Mouse (Mus musculus): ENCODE data around the gene Mtch1. TPM values are rescaled to one million over a fixed set of nuclear protein-coding genes. Genes with fewer than 3 reads are reported as not detected.
"Not testable (repeated sequence)": the region's sequence is repeated elsewhere in the genome, so short reads cannot be mapped to it uniquely, and the experiment has no call there.

The Mtch1 gene
- polyA plus RNA-seq, 1 experiment from 2014 or later, result 517 TPM

GRCm38 (mm10) chr17:29355841-29356478 is 8.2 kb upstream of the Mtch1 start:
- Histone ChIP-seq H3K4me1 (ENCODE audit: control insufficient read depth, insufficient read depth, low read length) (peaks cover 18% of the 10 kb centered on the region; the same call in 1 of the 2 replicates), H3K9ac (replicated peaks; ENCODE audit: low read depth, low read length) (peak overlapping the region; percentile 35), H3K4me3 (ENCODE audit: low read depth, low read length) (peak overlapping the region; percentile 22; the same call in 1 of the 2 replicates), H3K9me3 (ENCODE audit: control insufficient read depth, low read length) (no peaks in the 10 kb centered on the region), H3K27ac (ENCODE audit: low read depth, low read length) (peak overlapping the region; percentile 95), H3K4me2 (ENCODE audit: low read depth, low read length) (peak overlapping the region; percentile 46), H3K36me3 (ENCODE audit: control insufficient read depth, insufficient read depth, low read length) (no peaks in the 10 kb centered on the region), H3K27me3 (ENCODE audit: control insufficient read depth, insufficient read depth, low read length) (no peaks in the 10 kb centered on the region)
- WGBS, result 7% methylated on average over 17 of the region's 17 CpGs
- peak; percentile 52; the same call in 1 of the 2 replicates for ATAC-seq (ENCODE audit: low read depth)

- Histone ChIP-seq H3K9me3 (ENCODE audit: control insufficient read depth, low read length) (no peaks in the 10 kb centered on the region), H3K4me1 (ENCODE audit: control insufficient read depth, insufficient read depth, low read length) (peaks cover 18% of the 10 kb centered on the region; the same call in 1 of the 2 replicates), H3K27ac (ENCODE audit: low read depth, low read length) (peak overlapping the region; percentile 95), H3K27me3 (ENCODE audit: control insufficient read depth, insufficient read depth, low read length) (no peaks in the 10 kb centered on the region), H3K4me2 (ENCODE audit: low read depth, low read length) (no peak overlapping the region), H3K4me3 (ENCODE audit: low read depth, low read length) (no peak overlapping the region), H3K9ac (replicated peaks; ENCODE audit: low read depth, low read length) (peak overlapping the region; percentile 35; the same call in 1 of the 2 replicates), H3K36me3 (ENCODE audit: control insufficient read depth, insufficient read depth, low read length) (no peaks in the 10 kb centered on the region)
- 7% methylated on average over 5 of the region's 5 CpGs for WGBS
- peak; percentile 59 for ATAC-seq (ENCODE audit: low read depth)
Measured at GRCm38 (mm10) chr17:29355461-29355840, 7.7 kb upstream of the Mtch1 start.

GRCm38 (mm10) chr17:29351056-29351455 is 3.3 kb upstream of the Mtch1 start:
- not testable (repeated sequence) for H3K9ac ChIP-seq (replicated peaks; ENCODE audit: low read depth, low read length); H3K4me2 ChIP-seq (ENCODE audit: low read depth, low read length); H3K27ac ChIP-seq (ENCODE audit: low read depth, low read length); ATAC-seq (ENCODE audit: low read depth); H3K4me3 ChIP-seq (ENCODE audit: low read depth, low read length); H3K9me3 ChIP-seq (ENCODE audit: control insufficient read depth, low read length); H3K36me3 ChIP-seq (ENCODE audit: control insufficient read depth, insufficient read depth, low read length); H3K27me3 ChIP-seq (ENCODE audit: control insufficient read depth, insufficient read depth, low read length)
- 75% methylated on average over 5 of the region's 5 CpGs for WGBS
- peaks cover 13% of the 10 kb centered on the region for H3K4me1 ChIP-seq (ENCODE audit: control insufficient read depth, insufficient read depth, low read length)

- H3K9ac ChIP-seq (replicated peaks; ENCODE audit: low read depth, low read length), result no peak overlapping the region
- H3K27ac ChIP-seq (ENCODE audit: low read depth, low read length), result no peak overlapping the region
- no peaks in the 10 kb centered on the region for H3K27me3 ChIP-seq (ENCODE audit: control insufficient read depth, insufficient read depth, low read length)
- no peak overlapping the region for H3K4me2 ChIP-seq (ENCODE audit: low read depth, low read length)
- peaks cover 12% of the 10 kb centered on the region for H3K4me1 ChIP-seq (ENCODE audit: control insufficient read depth, insufficient read depth, low read length)
- 75% methylated on average over 2 of the region's 2 CpGs for WGBS
- no peak overlapping the region for H3K4me3 ChIP-seq (ENCODE audit: low read depth, low read length)
- peaks cover under 1% of the 10 kb centered on the region; the same call in 1 of the 2 replicates for H3K36me3 ChIP-seq (ENCODE audit: control insufficient read depth, insufficient read depth, low read length)
- H3K9me3 ChIP-seq (ENCODE audit: control insufficient read depth, low read length), result no peaks in the 10 kb centered on the region
- ATAC-seq (ENCODE audit: low read depth), result no peak
Measured at GRCm38 (mm10) chr17:29348996-29349395, 1.3 kb upstream of the Mtch1 start.

- H3K9me3 ChIP-seq (ENCODE audit: control insufficient read depth, low read length), result no peaks in the 10 kb centered on the region
- H3K4me2 ChIP-seq (ENCODE audit: low read depth, low read length), result peak overlapping the region; percentile 61
- no peaks in the 10 kb centered on the region for H3K27me3 ChIP-seq (ENCODE audit: control insufficient read depth, insufficient read depth, low read length)
- H3K4me3 ChIP-seq (ENCODE audit: low read depth, low read length), result peak overlapping the region; percentile 84
- peaks cover 9% of the 10 kb centered on the region for H3K36me3 ChIP-seq (ENCODE audit: control insufficient read depth, insufficient read depth, low read length)
- peak; percentile 64 for ATAC-seq (ENCODE audit: low read depth)
- H3K27ac ChIP-seq (ENCODE audit: low read depth, low read length), result peak overlapping the region; percentile 92
- peaks cover 12% of the 10 kb centered on the region for H3K4me1 ChIP-seq (ENCODE audit: control insufficient read depth, insufficient read depth, low read length)
- WGBS, result under 1% methylated on average over 41 of the region's 45 CpGs
- peak overlapping the region; percentile 86 for H3K9ac ChIP-seq (replicated peaks; ENCODE audit: low read depth, low read length)
Measured at GRCm38 (mm10) chr17:29347126-29347644, 549 bp downstream of the Mtch1 start.

- H3K9me3 ChIP-seq (ENCODE audit: control insufficient read depth, low read length), result no peaks in the 10 kb centered on the region
- peak overlapping the region; percentile 61 for H3K4me2 ChIP-seq (ENCODE audit: low read depth, low read length)
- WGBS, result 3% methylated on average over 11 of the region's 11 CpGs
- ATAC-seq (ENCODE audit: low read depth), result no peak
- peak overlapping the region; percentile 86 for H3K9ac ChIP-seq (replicated peaks; ENCODE audit: low read depth, low read length)
- no peaks in the 10 kb centered on the region for H3K27me3 ChIP-seq (ENCODE audit: control insufficient read depth, insufficient read depth, low read length)
- H3K27ac ChIP-seq (ENCODE audit: low read depth, low read length), result peak overlapping the region; percentile 92
- H3K36me3 ChIP-seq (ENCODE audit: control insufficient read depth, insufficient read depth, low read length), result peaks cover 9% of the 10 kb centered on the region
- H3K4me3 ChIP-seq (ENCODE audit: low read depth, low read length), result peak overlapping the region; percentile 84
- H3K4me1 ChIP-seq (ENCODE audit: control insufficient read depth, insufficient read depth, low read length), result peaks cover 18% of the 10 kb centered on the region
Measured at GRCm38 (mm10) chr17:29346496-29347125, 1.1 kb downstream of the Mtch1 start.

GRCm38 (mm10) chr17:29345272-29345671 is 2.5 kb downstream of the Mtch1 start:
- Histone ChIP-seq H3K4me3 (ENCODE audit: low read depth, low read length) (no peak overlapping the region), H3K4me1 (ENCODE audit: control insufficient read depth, insufficient read depth, low read length) (peaks cover 19% of the 10 kb centered on the region), H3K36me3 (ENCODE audit: control insufficient read depth, insufficient read depth, low read length) (peaks cover 13% of the 10 kb centered on the region), H3K9me3 (ENCODE audit: control insufficient read depth, low read length) (no peaks in the 10 kb centered on the region), H3K9ac (replicated peaks; ENCODE audit: low read depth, low read length) (no peak overlapping the region; the same call in 1 of the 2 replicates), H3K27me3 (ENCODE audit: control insufficient read depth, insufficient read depth, low read length) (no peaks in the 10 kb centered on the region), H3K4me2 (ENCODE audit: low read depth, low read length) (peak overlapping the region; percentile 61; the same call in 1 of the 2 replicates), H3K27ac (ENCODE audit: low read depth, low read length) (no peak overlapping the region)
- ATAC-seq (ENCODE audit: low read depth), result no peak
- WGBS, result 97% methylated on average over 12 of the region's 12 CpGs

- no peak for ATAC-seq (ENCODE audit: low read depth)
Measured at GRCm38 (mm10) chr17:29343241-29343640, 4.5 kb downstream of the Mtch1 start.

More at GRCm38 (mm10) chr17:29343241-29343640, 4.5 kb downstream of the Mtch1 start:
- Histone ChIP-seq H3K27ac (ENCODE audit: low read depth, low read length) (no peak overlapping the region), H3K9ac (replicated peaks; ENCODE audit: low read depth, low read length) (no peak overlapping the region), H3K36me3 (ENCODE audit: control insufficient read depth, insufficient read depth, low read length) (peaks cover 33% of the 10 kb centered on the region), H3K4me3 (ENCODE audit: low read depth, low read length) (no peak overlapping the region), H3K9me3 (ENCODE audit: control insufficient read depth, low read length) (no peaks in the 10 kb centered on the region), H3K4me2 (ENCODE audit: low read depth, low read length) (no peak overlapping the region), H3K4me1 (ENCODE audit: control insufficient read depth, insufficient read depth, low read length) (peaks cover 26% of the 10 kb centered on the region), H3K27me3 (ENCODE audit: control insufficient read depth, insufficient read depth, low read length) (no peaks in the 10 kb centered on the region)
- 93% methylated on average over 5 of the region's 5 CpGs for WGBS

Data from neural tube, embryonic 14.5 days (tissue).